Mouse (Mus musculus) spleen, adult 2 months (tissue): Measurements from ENCODE around the gene Cd52. TPM values are rescaled to one million over a fixed set of nuclear protein-coding genes. Genes with fewer than 3 reads are reported as not detected.
"Not testable (repeated sequence)": the region's sequence is repeated elsewhere in the genome, so short reads cannot be mapped to it uniquely, and the experiment has no call there.

Experiments used
- DNase-seq, 2 experiments: peaks; one replicate each; pipeline versions ENCODE4 v3.0.0 to v3.0.0-alpha.2; 2012 to 2021; ENCODE audit warnings: low spot score in 2 of 2, low read depth in 1 of 2
- H3K27ac ChIP-seq: fragments of 200-500 bp; 2 replicates; pipeline ENCODE4 v1.5.1; 2012; ENCODE audit warnings: low read length, inconsistent platforms; ENCODE audit not compliant: insufficient read depth
- H3K27me3 ChIP-seq: fragments of 200-500 bp; 2 replicates; pipeline ENCODE4 v1.6.1; 2012; ENCODE audit warnings: mild to moderate bottlenecking, moderate library complexity, low read length, inconsistent platforms; ENCODE audit not compliant: control insufficient read depth, insufficient read depth
- H3K36me3 ChIP-seq: fragments of 200-500 bp; 2 replicates; pipeline ENCODE4 v1.6.1; 2012; ENCODE audit warnings: mild to moderate bottlenecking, low read length, inconsistent platforms; ENCODE audit not compliant: control insufficient read depth, insufficient read depth
- H3K4me1 ChIP-seq: fragments of 200-500 bp; 2 replicates; pipeline ENCODE4 v1.6.1; 2011; ENCODE audit warnings: inconsistent platforms; ENCODE audit not compliant: control insufficient read depth, insufficient read depth, insufficient read length
- H3K4me3 ChIP-seq: fragments of 200-500 bp; 2 replicates; pipeline ENCODE4 v1.5.1; 2011; ENCODE audit warnings: mild to moderate bottlenecking, inconsistent platforms; ENCODE audit not compliant: insufficient read depth, insufficient read length; ENCODE audit errors: extremely low read depth
- CTCF ChIP-seq: fragments of 200-500 bp; IDR thresholded peaks from 2 replicates; pipeline ENCODE4 v1.5.1; 2011; ENCODE audit warnings: mild to moderate bottlenecking, inconsistent platforms; ENCODE audit not compliant: insufficient read depth, insufficient read length, insufficient replicate concordance; ENCODE audit errors: extremely low read depth
- POLR2A ChIP-seq: fragments of 200-500 bp; IDR thresholded peaks from 2 replicates; pipeline ENCODE4 v1.6.1; 2011; ENCODE audit warnings: low read depth, low read length, inconsistent platforms
- WGBS: fragments of 180-500 bp; shearing (Covaris S2); methylation state at CpG from one replicate; pipeline ENCODE4 v1.1.7; 2018; 5-methylcytosine and 5-hydroxymethylcytosine counted together
- polyA plus RNA-seq: library from polyadenylated mRNA; depleted of rRNA; stranded (reverse); fragments of >200 nt; gene quantifications from 2 replicates; pipeline ENCODE4 v1.2.3, GENCODE M21; 2012; rRNA removed

Cd52 gene
- polyA plus RNA-seq, result 400 and 461 TPM in 2 replicates

DNA sequence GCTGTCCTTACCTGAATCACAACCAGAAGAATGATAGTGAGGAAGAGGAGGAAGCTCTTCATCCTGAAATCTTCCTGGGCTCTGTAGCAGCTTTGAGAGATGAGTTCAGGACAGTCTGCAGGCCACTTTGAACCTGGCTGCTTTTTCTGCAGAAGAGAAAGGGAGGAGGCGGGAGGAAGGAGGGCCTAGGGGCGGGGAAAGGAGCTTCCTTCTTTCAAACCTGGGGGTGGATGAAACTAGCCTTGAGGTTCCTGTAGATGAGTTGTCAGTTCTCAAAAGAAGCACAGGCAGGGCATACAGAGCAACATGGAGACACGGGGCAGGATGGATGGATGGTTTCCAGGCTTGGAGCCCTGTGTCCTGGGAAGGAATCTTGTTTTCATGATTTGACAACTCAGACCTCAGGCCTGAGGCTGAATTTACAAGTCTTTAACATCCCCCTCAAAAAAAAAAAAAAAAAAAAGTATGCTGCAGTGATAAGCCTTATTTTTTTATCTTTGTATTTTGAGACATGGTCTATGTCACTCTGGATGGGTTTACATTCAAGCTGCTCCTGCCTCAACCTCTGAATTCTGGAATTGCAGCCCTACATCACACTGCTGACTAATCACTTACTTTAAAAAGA lies at the start of gene Cd52:
Cd52 (minus strand) TSS at position 160 of the 625 bp plus-strand sequence.
- H3K4me1 ChIP-seq, result peaks cover 38% of the 10 kb centered on the region; the same call in 1 of the 2 replicates
- H3K4me3 ChIP-seq, result peak within 1 kb of the TSS; percentile 80
- H3K27me3 ChIP-seq, result no peaks in the 10 kb centered on the region
- peak; percentile 75 to 85 for DNase-seq
- TF ChIP-seq CTCF (no peak), POLR2A (peak; percentile 87)
- 14% methylated on average over 3 of the region's 3 CpGs for WGBS
- H3K36me3 ChIP-seq, result peaks cover 10% of the 10 kb centered on the region
- peak within 1 kb of the TSS; percentile 94 for H3K27ac ChIP-seq

DNA sequence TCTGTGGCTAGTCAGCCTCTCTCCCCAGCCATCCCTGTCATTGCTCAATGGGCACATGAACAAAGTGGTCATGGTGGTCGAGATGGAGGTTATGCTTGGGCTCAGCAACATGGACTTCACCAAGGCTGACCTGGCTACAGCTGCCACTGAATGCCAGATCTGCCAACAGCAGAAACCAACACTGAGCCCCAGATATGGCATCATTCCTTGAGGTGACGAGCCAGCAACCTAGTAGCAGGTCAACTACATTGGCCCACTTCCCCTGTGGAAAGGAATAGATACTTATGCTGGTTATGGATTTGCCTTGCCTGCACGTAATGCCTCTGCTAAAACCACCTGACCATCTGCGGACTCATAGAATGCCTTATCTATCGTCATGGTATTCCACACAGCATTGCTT lies 49.4 kb upstream of the Cd52 start:
- H3K27me3 ChIP-seq, H3K4me1 ChIP-seq, H3K27ac ChIP-seq, H3K36me3 ChIP-seq, DNase-seq, H3K4me3 ChIP-seq: not testable (repeated sequence)
- WGBS, result 94% methylated on average over 5 of the region's 5 CpGs

DNA sequence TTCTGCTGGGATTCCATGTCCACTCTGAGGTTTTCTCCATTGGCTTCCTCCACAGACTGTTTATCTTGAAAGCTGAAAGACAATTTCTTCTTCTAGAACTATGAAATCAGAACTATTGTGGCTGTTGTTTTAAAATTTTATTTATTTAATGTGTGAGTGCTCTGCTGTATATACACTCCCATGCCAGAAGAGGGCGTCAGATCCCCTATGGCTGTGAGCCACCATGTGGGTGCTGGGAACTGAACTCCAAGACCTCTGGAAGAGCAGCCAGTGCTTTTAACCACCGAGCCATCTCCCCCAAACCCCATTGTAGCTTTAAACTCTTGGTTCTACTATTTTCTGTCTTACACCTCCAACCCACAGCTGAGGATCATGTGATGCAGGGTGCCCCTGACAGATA lies 44.0 kb upstream of the Cd52 start:
- TF ChIP-seq POLR2A, result no peak
- no peak for TF ChIP-seq CTCF
- H3K4me3 ChIP-seq, result no peak overlapping the region
- no peaks in the 10 kb centered on the region; the same call in 1 of the 2 replicates for H3K36me3 ChIP-seq
- no peaks in the 10 kb centered on the region for H3K27me3 ChIP-seq
- DNase-seq, result no peak
- H3K27ac ChIP-seq, result no peak overlapping the region
- no peaks in the 10 kb centered on the region for H3K4me1 ChIP-seq
- WGBS, result 89% methylated on average over 2 of the region's 2 CpGs

DNA sequence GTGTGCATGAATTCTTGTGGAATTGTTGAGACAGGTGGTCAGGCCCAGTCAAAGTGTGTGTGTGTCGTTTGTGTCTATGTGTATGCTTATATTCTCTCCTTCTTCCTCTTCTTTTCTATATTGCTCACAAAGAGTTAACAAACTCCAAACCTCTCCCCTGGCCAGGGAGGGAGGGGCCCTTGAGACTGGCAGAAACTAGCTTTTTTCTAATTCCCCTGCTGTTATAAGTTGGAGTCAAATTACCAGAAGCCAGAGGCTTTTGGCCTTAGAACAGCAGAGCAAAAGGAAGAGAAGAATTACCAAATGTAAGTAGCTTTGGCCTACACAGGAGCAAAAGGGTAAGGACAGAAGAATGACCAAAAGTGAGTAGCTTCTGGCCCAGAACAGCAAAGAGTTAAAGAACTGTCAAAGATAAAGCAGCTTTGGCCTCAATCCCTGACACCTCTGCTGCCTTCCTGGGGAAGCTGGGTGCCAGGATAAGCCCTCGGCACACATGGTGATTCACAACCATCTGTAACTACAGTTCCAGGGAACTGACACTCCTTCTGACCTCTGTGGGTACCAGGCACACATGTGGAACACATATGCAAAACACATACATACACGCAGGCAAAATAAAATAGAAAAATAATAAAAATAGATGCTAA lies 41.5 kb upstream of the Cd52 start:
- Histone ChIP-seq H3K27me3 (no peaks in the 10 kb centered on the region), H3K36me3 (no peaks in the 10 kb centered on the region; the same call in 1 of the 2 replicates), H3K4me1 (no peaks in the 10 kb centered on the region), H3K4me3 (no peak overlapping the region), H3K27ac (no peak overlapping the region)
- no peak for DNase-seq
- WGBS, result 69% methylated on average over 3 of the region's 3 CpGs
- TF ChIP-seq CTCF, result no peak
- TF ChIP-seq POLR2A, result no peak

GRCm38 (mm10) chr4:134132519-134133095 lies 37.7 kb upstream of the Cd52 start:
- DNase-seq, result no peak
- H3K27ac ChIP-seq, result no peak overlapping the region
- peaks cover 6% of the 10 kb centered on the region; the same call in 1 of the 2 replicates for H3K4me1 ChIP-seq
- H3K27me3 ChIP-seq, result no peaks in the 10 kb centered on the region
- WGBS, result 92% methylated on average over 8 of the region's 8 CpGs
- peaks cover under 1% of the 10 kb centered on the region for H3K36me3 ChIP-seq
- no peak for TF ChIP-seq POLR2A
- no peak for TF ChIP-seq CTCF
- no peak overlapping the region for H3K4me3 ChIP-seq

DNA sequence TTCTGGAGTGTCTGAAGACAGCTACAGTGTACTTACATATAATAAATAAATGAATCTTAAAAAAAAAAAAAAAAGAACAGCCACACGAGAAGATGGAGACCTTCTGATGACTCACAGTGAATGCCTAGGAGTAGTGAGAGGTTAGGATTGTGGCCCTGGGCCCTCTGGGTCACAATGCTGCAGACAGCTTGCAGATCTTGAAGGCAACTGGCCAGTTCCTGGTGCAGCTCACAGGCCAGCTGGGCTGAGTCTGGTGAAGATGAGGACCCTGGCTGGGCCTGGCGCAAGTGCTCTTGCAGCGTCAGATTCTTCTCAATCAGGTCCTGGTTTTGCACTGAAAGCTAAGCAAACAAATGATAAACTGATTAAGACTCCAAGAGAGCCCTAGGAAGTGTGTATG lies 37.2 kb upstream of the Cd52 start:
- DNase-seq, result no peak
- WGBS, result 84% methylated on average over 3 of the region's 3 CpGs
- H3K27ac ChIP-seq, result no peak overlapping the region
- H3K4me1 ChIP-seq, result peaks cover 11% of the 10 kb centered on the region; the same call in 1 of the 2 replicates
- TF ChIP-seq POLR2A (no peak), CTCF (no peak)
- H3K27me3 ChIP-seq, result no peaks in the 10 kb centered on the region
- peaks cover 5% of the 10 kb centered on the region for H3K36me3 ChIP-seq
- H3K4me3 ChIP-seq, result no peak overlapping the region

DNA sequence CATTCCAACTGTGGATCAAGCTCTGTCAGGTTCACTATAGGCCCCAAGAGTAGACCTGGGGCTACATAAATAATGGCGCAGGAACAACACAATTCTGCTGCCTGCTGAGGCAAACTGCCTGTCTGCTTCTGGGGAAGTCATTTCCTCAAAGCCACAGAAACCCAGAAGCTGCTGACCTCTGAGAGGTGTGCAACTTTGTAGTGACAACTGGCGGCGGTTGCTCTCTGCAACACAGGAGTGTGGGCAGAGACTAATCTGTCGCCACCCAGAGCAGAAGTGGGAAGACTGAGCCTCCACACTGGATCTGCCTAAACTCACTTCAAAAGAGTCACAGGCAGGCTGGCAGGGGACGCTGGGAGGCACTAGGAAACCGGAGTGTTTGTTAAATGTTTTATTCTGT lies 34.6 kb upstream of the Cd52 start:
- TF ChIP-seq POLR2A, result peak; percentile 24; the same call in 1 of the 2 replicates
- no peak for TF ChIP-seq CTCF
- peak overlapping the region; percentile 74; the same call in 1 of the 2 replicates for H3K4me3 ChIP-seq
- no peaks in the 10 kb centered on the region for H3K27me3 ChIP-seq
- DNase-seq, result peak in 1 of 2 experiments; percentile 46
- H3K27ac ChIP-seq, result peak overlapping the region; percentile 94
- 10% methylated on average over 6 of the region's 6 CpGs for WGBS
- H3K36me3 ChIP-seq, result peaks cover 17% of the 10 kb centered on the region
- peaks cover 18% of the 10 kb centered on the region for H3K4me1 ChIP-seq
